Comparison of ENCODE assay signal across 23 mouse cellular contexts in genomic region chr4:43869821-43870220, GRCm38 (mm10). TPM values are rescaled to one million over a fixed set of nuclear protein-coding genes. Genes with fewer than 3 reads are reported as not detected.
A peak's percentile ranks its signal among the peaks of the same experiment; 100 is the strongest.
DNase-seq lines count a peak whose midpoint lies in the region.
"Had no signal": no experiment of that assay in that cellular context is flagged by ENCODE, and none has a peak within 500 bp of the region (broad histone marks: within the 10 kb centered on the region; RNA-seq: fewer than 3 reads in every experiment).

No protein-coding gene starts in this region.

- peak; percentile 61 for DNase-seq in heart, adult 11 months
- DNase-seq in heart, postnatal 4 days = no peak
- DNase-seq in lung, postnatal 25 days (ENCODE audit: low spot score) = peak; percentile 27
- DNase-seq in lung, postnatal 4 days = no peak
- peak; percentile 5 for DNase-seq in embryonic facial prominence, embryonic 10.5 days (ENCODE audit: low spot score)
- peak; percentile 29 for DNase-seq in testis, postnatal 14 days (ENCODE audit: low spot score)
- DNase-seq: adrenal gland, postnatal 14 days; cerebellum, adult 18-20 months; cerebellum, adult 9-11 months; cerebellum, postnatal 36 days; forebrain, postnatal 0 days; gastrocnemius, postnatal 14 days had no signal

- peaks cover 6% of the 10 kb centered on the region for H3K4me1 ChIP-seq in embryonic facial prominence, embryonic 10.5 days

- WGBS in embryonic facial prominence, embryonic 10.5 days = 89% methylated on average over 10 of the region's 10 CpGs

- H3K9me3 ChIP-seq in embryonic facial prominence, embryonic 10.5 days = peaks cover 5% of the 10 kb centered on the region; the same call in 1 of the 2 replicates

- H3K27ac ChIP-seq in embryonic facial prominence, embryonic 10.5 days (replicated peaks) = no peak overlapping the region
- H3K27ac ChIP-seq: forebrain, embryonic 13.5 days; hindbrain, embryonic 13.5 days; hindbrain, postnatal 0 days had no signal

- no peaks in the 10 kb centered on the region for H3K36me3 ChIP-seq in embryonic facial prominence, embryonic 10.5 days (replicated peaks)
- H3K36me3 ChIP-seq: heart, embryonic 12.5 days; hindbrain, embryonic 13.5 days had no signal

- H3K4me3 ChIP-seq in embryonic facial prominence, embryonic 10.5 days = no peak overlapping the region
- H3K4me3 ChIP-seq: forebrain, embryonic 13.5 days; heart, embryonic 12.5 days; hindbrain, embryonic 13.5 days had no signal

- no peaks in the 10 kb centered on the region for H3K27me3 ChIP-seq in embryonic facial prominence, embryonic 10.5 days (replicated peaks; ENCODE audit: low read depth, poor library complexity, severe bottlenecking)
- H3K27me3 ChIP-seq: forebrain, embryonic 13.5 days; heart, embryonic 12.5 days; hindbrain, embryonic 13.5 days had no signal

RNA-seq across cellular contexts. Expression of gene Reck, which starts 5.5 kb away (rescaled TPM):
- total RNA-seq in heart, postnatal 4 days (2021) = 10 to 100 TPM; 11.7 to 11.9 TPM
- 17.4 and 19.3 TPM in 2 replicates for polyA plus RNA-seq in embryonic facial prominence, embryonic 10.5 days (2016; fragmentation: Nextera tagmentation; extraction: Ambion mirVana)

RNA-seq across cellular contexts. Expression of gene Olfr155, which starts 18.5 kb away (rescaled TPM):
- total RNA-seq in heart, postnatal 4 days (2021) = not detected
- polyA plus RNA-seq in embryonic facial prominence, embryonic 10.5 days (2016; fragmentation: Nextera tagmentation; extraction: Ambion mirVana) = not detected in 2 replicates
- total RNA-seq: adrenal gland, postnatal 14 days; CH12.LX; forebrain, postnatal 0 days; gastrocnemius, adult 18-20 months; gastrocnemius, postnatal 14 days; heart, adult 8-10 months; hematopoietic stem cell, adult 5-6 weeks; hindbrain, postnatal 0 days had no signal
- polyA plus RNA-seq: embryonic facial prominence, embryonic 14.5 days; forebrain, embryonic 13.5 days; forebrain, postnatal 0 days; gonadal fat pad, adult 2 months; heart, embryonic 12.5 days; heart, embryonic 16.5 days; hindbrain, embryonic 13.5 days; hindbrain, postnatal 0 days had no signal

RNA-seq across cellular contexts. Expression of gene Olfr157, which starts 29.8 kb away (rescaled TPM):
- total RNA-seq in heart, postnatal 4 days (2021) = not detected
- polyA plus RNA-seq in embryonic facial prominence, embryonic 10.5 days (2016; fragmentation: Nextera tagmentation; extraction: Ambion mirVana) = not detected in 2 replicates
- total RNA-seq: adrenal gland, postnatal 14 days; CH12.LX; forebrain, postnatal 0 days; gastrocnemius, adult 18-20 months; gastrocnemius, postnatal 14 days; heart, adult 8-10 months; hematopoietic stem cell, adult 5-6 weeks; hindbrain, postnatal 0 days had no signal
- polyA plus RNA-seq: embryonic facial prominence, embryonic 14.5 days; forebrain, embryonic 13.5 days; forebrain, postnatal 0 days; gonadal fat pad, adult 2 months; heart, embryonic 12.5 days; heart, embryonic 16.5 days; hindbrain, embryonic 13.5 days; hindbrain, postnatal 0 days had no signal

RNA-seq across cellular contexts. Expression of gene Olfr156, which starts 46.1 kb away (rescaled TPM):
- not detected for total RNA-seq in heart, postnatal 4 days (2021)
- not detected in 2 replicates for polyA plus RNA-seq in embryonic facial prominence, embryonic 10.5 days (2016; fragmentation: Nextera tagmentation; extraction: Ambion mirVana)
- total RNA-seq: adrenal gland, postnatal 14 days; CH12.LX; forebrain, postnatal 0 days; gastrocnemius, adult 18-20 months; gastrocnemius, postnatal 14 days; heart, adult 8-10 months; hematopoietic stem cell, adult 5-6 weeks; hindbrain, postnatal 0 days had no signal
- polyA plus RNA-seq: embryonic facial prominence, embryonic 14.5 days; forebrain, embryonic 13.5 days; forebrain, postnatal 0 days; gonadal fat pad, adult 2 months; heart, embryonic 12.5 days; heart, embryonic 16.5 days; hindbrain, embryonic 13.5 days; hindbrain, postnatal 0 days had no signal

Comparison
In these comparisons a context has a peak if more than half of its experiments do, and no peak if none do; other contexts are left out.
1. DNase-seq: peak in heart, adult 11 months (single experiment), lung, postnatal 25 days (single experiment), embryonic facial prominence, embryonic 10.5 days (single experiment) and testis, postnatal 14 days (single experiment); none in heart, postnatal 4 days (single experiment) and lung, postnatal 4 days (0 of 2).